Mouse (Mus musculus): ENCODE measurements around the gene Rnf17. TPM values are rescaled to one million over a fixed set of nuclear protein-coding genes. Genes with fewer than 3 reads are reported as not detected.

The Rnf17 gene
- total RNA-seq, 2 experiments from 2014 or later: 1.1 to 1.3 TPM

GRCm38 (mm10) chr14:56489806-56490205, 87.4 kb downstream of the Rnf17 start:
- intact Hi-C loops (cut with DNase I): no loop called here
- no peak for DNase-seq (ENCODE audit: low spot score in 2 of 2)

GRCm38 (mm10) chr14:56502407-56502806, 100.0 kb downstream of the Rnf17 start:
- no peak for DNase-seq (ENCODE audit: low spot score in 2 of 2)
- intact Hi-C loops (cut with DNase I): no loop called here

- no peak for DNase-seq (ENCODE audit: low spot score in 2 of 2)
- intact Hi-C loops (cut with DNase I): no loop called here
These were observed 104.4 kb downstream of the Rnf17 start for GRCm38 (mm10) chr14:56506743-56507142.

GRCm38 (mm10) chr14:56512084-56512483, 109.7 kb downstream of the Rnf17 start:
- no peak for DNase-seq (ENCODE audit: low spot score in 2 of 2)
- intact Hi-C loops (cut with DNase I): no loop called here

- intact Hi-C loops (cut with DNase I): no loop called here
- DNase-seq (ENCODE audit: low spot score in 2 of 2): no peak
These were observed 112.4 kb downstream of the Rnf17 start for GRCm38 (mm10) chr14:56514775-56515174.

GRCm38 (mm10) chr14:56530788-56531187, 128.4 kb downstream of the Rnf17 start:
- intact Hi-C loops (cut with DNase I): no loop called here
- DNase-seq (ENCODE audit: low spot score in 2 of 2): no peak

GRCm38 (mm10) chr14:56544946-56545345, 142.6 kb downstream of the Rnf17 start:
- intact Hi-C loops (cut with DNase I): no loop called here
- no peak for DNase-seq (ENCODE audit: low spot score in 2 of 2)

- no peak for DNase-seq (ENCODE audit: low spot score in 2 of 2)
- intact Hi-C loops (cut with DNase I): no loop called here
These were observed 143.1 kb downstream of the Rnf17 start for GRCm38 (mm10) chr14:56545491-56545890.

GRCm38 (mm10) chr14:56550960-56551359, 148.6 kb downstream of the Rnf17 start:
- no peak for DNase-seq (ENCODE audit: low spot score in 2 of 2)
- intact Hi-C loops (cut with DNase I): no loop called here

- intact Hi-C loops (cut with DNase I): no loop called here
- DNase-seq (ENCODE audit: low spot score in 2 of 2): no peak
These were observed 150.5 kb downstream of the Rnf17 start for GRCm38 (mm10) chr14:56552924-56553323.

- DNase-seq (ENCODE audit: low spot score in 2 of 2): no peak
- intact Hi-C loops (cut with DNase I): no loop called here
These were observed 150.9 kb downstream of the Rnf17 start for GRCm38 (mm10) chr14:56553331-56553730.

GRCm38 (mm10) chr14:56554716-56555115, 152.3 kb downstream of the Rnf17 start:
- intact Hi-C loops (cut with DNase I): no loop called here
- DNase-seq (ENCODE audit: low spot score in 2 of 2): no peak

GRCm38 (mm10) chr14:56559134-56559533, 156.8 kb downstream of the Rnf17 start:
- intact Hi-C loops (cut with DNase I): no loop called here
- DNase-seq (ENCODE audit: low spot score in 2 of 2): no peak

- DNase-seq (ENCODE audit: low spot score in 2 of 2): no peak
- intact Hi-C loops (cut with DNase I): no loop called here
These were observed 165.1 kb downstream of the Rnf17 start for GRCm38 (mm10) chr14:56567476-56567875.

GRCm38 (mm10) chr14:56569041-56569440, 166.7 kb downstream of the Rnf17 start:
- no peak for DNase-seq (ENCODE audit: low spot score in 2 of 2)
- intact Hi-C loops (cut with DNase I): no loop called here

GRCm38 (mm10) chr14:56571310-56572093, 169.1 kb downstream of the Rnf17 start:
- intact Hi-C loops (cut with DNase I): loop anchor here (5.0 to 10.0 kb wide), 2 partner anchors 96 to 197 kb away; partner anchors contain the start of gene Mphosph8
- peak; percentile 92 to 93 for DNase-seq (ENCODE audit: low spot score in 2 of 2)

GRCm38 (mm10) chr14:56572546-56572945, 170.2 kb downstream of the Rnf17 start:
- intact Hi-C loops (cut with DNase I): loop anchor here (5.0 to 10.0 kb wide), 2 partner anchors 95 to 198 kb away; partner anchors contain the start of gene Mphosph8
- no peak for DNase-seq (ENCODE audit: low spot score in 2 of 2)

Other genes starting within 250 kb of the Rnf17 start
- gene Gzmg, start 243.0 kb upstream of the Rnf17 start, total RNA-seq (2021): not detected
- gene Gzmn, start 228.0 kb upstream of the Rnf17 start, total RNA-seq (2021): not detected
- gene Gzmf, start 191.2 kb upstream of the Rnf17 start, total RNA-seq (2021): not detected
- not detected for gene Gzmc, start 167.9 kb upstream of the Rnf17 start, total RNA-seq (2021)
- gene Gzmb, start 140.3 kb upstream of the Rnf17 start, total RNA-seq (2021): not detected
- gene Atp12a, start 37.5 kb upstream of the Rnf17 start, total RNA-seq (2021): under 1 TPM in 1 of 2 experiments, not detected in 1; 0.07 TPM
- gene Cenpj, start 172.8 kb downstream of the Rnf17 start, total RNA-seq (2021): 1 to 10 TPM; 2.0 to 4.0 TPM
- gene Parp4, start 173.0 kb downstream of the Rnf17 start, total RNA-seq (2021): 1 to 10 TPM; 3.7 to 4.3 TPM

All from left cerebral cortex, postnatal 36 days (tissue).